Mouse (Mus musculus) left cerebral cortex, adult 18-20 months (tissue): ENCODE data around the gene 6430548M08Rik. TPM values are rescaled to one million over a fixed set of nuclear protein-coding genes. Genes with fewer than 3 reads are reported as not detected.

Experiments
- DNase-seq, 2 experiments: peaks; one replicate each; pipeline ENCODE4 v3.0.0; 2021 to 2022; ENCODE audit warnings: low spot score in 2 of 2, mixed read lengths in 1 of 2
- total RNA-seq, 2 experiments: library from RNA; stranded (reverse); gene quantifications; 2 replicates each; pipeline ENCODE4 v1.2.3; 2021

Gene 6430548M08Rik
- total RNA-seq, 2 experiments from 2014 or later, result 247 to 294 TPM

GRCm38 (mm10) chr8:120180445-120180970 is 66.6 kb downstream of the 6430548M08Rik start:
- no peak for DNase-seq

GRCm38 (mm10) chr8:120181274-120181673 is 67.3 kb downstream of the 6430548M08Rik start:
- no peak for DNase-seq

GRCm38 (mm10) chr8:120181861-120182414 is 68.0 kb downstream of the 6430548M08Rik start:
- no peak for DNase-seq

- no peak for DNase-seq
These were observed 70.4 kb downstream of the 6430548M08Rik start for GRCm38 (mm10) chr8:120184366-120184765.

- DNase-seq, result no peak
These were observed 71.2 kb downstream of the 6430548M08Rik start for GRCm38 (mm10) chr8:120184850-120185792.

- DNase-seq, result no peak
These were observed 72.5 kb downstream of the 6430548M08Rik start for GRCm38 (mm10) chr8:120186454-120186853.

GRCm38 (mm10) chr8:120188510-120188909 is 74.6 kb downstream of the 6430548M08Rik start:
- DNase-seq, result no peak

- DNase-seq, result no peak
These were observed 75.5 kb downstream of the 6430548M08Rik start for GRCm38 (mm10) chr8:120189440-120189839.

GRCm38 (mm10) chr8:120190107-120190809 is 76.3 kb downstream of the 6430548M08Rik start:
- no peak for DNase-seq

- peak; percentile 90 to 92 for DNase-seq
These were observed 77.0 kb downstream of the 6430548M08Rik start for GRCm38 (mm10) chr8:120190810-120191413.

GRCm38 (mm10) chr8:120191633-120192032 is 77.7 kb downstream of the 6430548M08Rik start:
- no peak for DNase-seq

GRCm38 (mm10) chr8:120192118-120192517 is 78.2 kb downstream of the 6430548M08Rik start:
- no peak for DNase-seq

GRCm38 (mm10) chr8:120201351-120201750 is 87.4 kb downstream of the 6430548M08Rik start:
- DNase-seq, result no peak

GRCm38 (mm10) chr8:120202546-120202945 is 88.6 kb downstream of the 6430548M08Rik start:
- no peak for DNase-seq

- no peak for DNase-seq
These were observed 90.9 kb downstream of the 6430548M08Rik start for GRCm38 (mm10) chr8:120204736-120205360.

GRCm38 (mm10) chr8:120205916-120206315 is 92.0 kb downstream of the 6430548M08Rik start:
- DNase-seq, result peak; percentile 56 to 61

GRCm38 (mm10) chr8:120207364-120207763 is 93.4 kb downstream of the 6430548M08Rik start:
- no peak for DNase-seq

GRCm38 (mm10) chr8:120208113-120208512 is 94.2 kb downstream of the 6430548M08Rik start:
- no peak for DNase-seq

GRCm38 (mm10) chr8:120211345-120211744 is 97.4 kb downstream of the 6430548M08Rik start:
- no peak for DNase-seq

- no peak for DNase-seq
These were observed 98.6 kb downstream of the 6430548M08Rik start for GRCm38 (mm10) chr8:120212596-120212995.
